Mouse (Mus musculus): ENCODE data around the gene Tbxas1. TPM values are rescaled to one million over a fixed set of nuclear protein-coding genes. Genes with fewer than 3 reads are reported as not detected.

Tbxas1 gene
- total RNA-seq, 4 experiments from 2014 or later, result 3.1 to 8.2 (median 5.0) TPM

- no peak for DNase-seq (ENCODE audit: low spot score in 2 of 2)
Measured at GRCm38 (mm10) chr6:39113141-39113540, 237.9 kb downstream of the Tbxas1 start.

GRCm38 (mm10) chr6:39115438-39115837 lies 240.2 kb downstream of the Tbxas1 start:
- no peak for DNase-seq (ENCODE audit: low spot score in 2 of 2)

- peak; percentile 18 to 21 for DNase-seq (ENCODE audit: low spot score in 2 of 2)
Measured at GRCm38 (mm10) chr6:39117584-39118455, 242.6 kb downstream of the Tbxas1 start, which contains the start of gene Parp12. Parp12 (minus strand) TSS chr6:39118349.

- no peak for DNase-seq (ENCODE audit: low spot score in 2 of 2)
Measured at GRCm38 (mm10) chr6:39118456-39118881, 243.3 kb downstream of the Tbxas1 start.

GRCm38 (mm10) chr6:39120685-39121084 lies 245.5 kb downstream of the Tbxas1 start:
- DNase-seq (ENCODE audit: low spot score in 2 of 2), result no peak

GRCm38 (mm10) chr6:39124719-39125118 lies 249.5 kb downstream of the Tbxas1 start:
- no peak for DNase-seq (ENCODE audit: low spot score in 2 of 2)

GRCm38 (mm10) chr6:39131480-39131879 lies 256.3 kb downstream of the Tbxas1 start:
- DNase-seq (ENCODE audit: low spot score in 2 of 2), result no peak

GRCm38 (mm10) chr6:39132556-39132955 lies 257.4 kb downstream of the Tbxas1 start:
- DNase-seq (ENCODE audit: low spot score in 2 of 2), result no peak

Other genes with a start within 250 kb of the Tbxas1 start
- gene Klrg2, start 238.2 kb upstream of the Tbxas1 start, total RNA-seq (2022), result under 1 TPM; 0.21 to 0.82 (median 0.46) TPM
- gene Clec2l, start 212.3 kb upstream of the Tbxas1 start, total RNA-seq (2022), result 10 to 100 TPM; 53.3 to 64.2 (median 57.4) TPM
- gene Hipk2, start 761 bp downstream of the Tbxas1 start, total RNA-seq (2022), result 10 to 100 TPM; 63.1 to 76.0 (median 71.7) TPM
- 10 to 100 TPM in 1 of 4 experiments, 1 to 10 TPM in 3; 6.4 to 10.2 (median 7.9) TPM for gene Parp12, start 242.9 kb downstream of the Tbxas1 start, total RNA-seq (2022)

Data from left cerebral cortex, adult 8-10 months (tissue).